Mouse (Mus musculus): ENCODE results near the gene Aox2. TPM values are rescaled to one million over a fixed set of nuclear protein-coding genes. Genes with fewer than 3 reads are reported as not detected.

The Aox2 gene
- polyA plus RNA-seq, 1 experiment from 2014 or later, result 0.07 TPM

DNA sequence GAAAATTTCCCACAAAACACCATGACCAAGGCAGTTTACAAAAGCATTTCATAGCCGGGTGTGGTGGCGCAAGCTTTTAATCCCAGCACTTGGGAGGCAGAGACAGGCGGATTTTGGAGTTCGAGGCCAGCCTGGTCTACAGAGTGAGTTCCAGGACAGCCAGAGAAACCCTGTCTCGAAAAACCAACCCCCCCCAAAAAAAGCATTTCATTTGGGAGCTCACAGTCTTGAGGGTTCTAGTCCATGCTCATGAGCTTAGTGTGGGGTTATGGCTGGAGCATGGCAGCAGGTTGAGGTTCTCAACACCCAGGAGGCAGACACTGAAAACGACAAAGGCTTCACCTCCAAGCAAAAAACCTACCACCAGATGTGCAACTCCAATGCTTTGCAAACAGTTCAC lies 130.0 kb downstream of the Aox2 start:
- Histone ChIP-seq H3K9ac (ENCODE audit: low read length) (no peak overlapping the region), H3K27ac (ENCODE audit: low read depth) (no peak overlapping the region), H3K9me3 (ENCODE audit: control insufficient read depth, low read length) (no peaks in the 10 kb centered on the region), H3K4me1 (replicated peaks; ENCODE audit: control insufficient read depth, insufficient read depth, low read length) (no peaks in the 10 kb centered on the region), H3K4me3 (ENCODE audit: low read depth, low read length) (no peak overlapping the region), H3K36me3 (ENCODE audit: control insufficient read depth, insufficient read depth, low read length) (peaks cover 76% of the 10 kb centered on the region), H3K27me3 (replicated peaks; ENCODE audit: control insufficient read depth, insufficient read depth, low read length) (no peaks in the 10 kb centered on the region), H3K4me2 (ENCODE audit: low read length) (no peak overlapping the region)
- ATAC-seq (replicated peaks; ENCODE audit: low FRiP score, low TSS enrichment, low read depth) (no peak), DNase-seq (ENCODE audit: low spot score) (no peak)
- WGBS, result 84% methylated on average over 6 of the region's 6 CpGs

DNA sequence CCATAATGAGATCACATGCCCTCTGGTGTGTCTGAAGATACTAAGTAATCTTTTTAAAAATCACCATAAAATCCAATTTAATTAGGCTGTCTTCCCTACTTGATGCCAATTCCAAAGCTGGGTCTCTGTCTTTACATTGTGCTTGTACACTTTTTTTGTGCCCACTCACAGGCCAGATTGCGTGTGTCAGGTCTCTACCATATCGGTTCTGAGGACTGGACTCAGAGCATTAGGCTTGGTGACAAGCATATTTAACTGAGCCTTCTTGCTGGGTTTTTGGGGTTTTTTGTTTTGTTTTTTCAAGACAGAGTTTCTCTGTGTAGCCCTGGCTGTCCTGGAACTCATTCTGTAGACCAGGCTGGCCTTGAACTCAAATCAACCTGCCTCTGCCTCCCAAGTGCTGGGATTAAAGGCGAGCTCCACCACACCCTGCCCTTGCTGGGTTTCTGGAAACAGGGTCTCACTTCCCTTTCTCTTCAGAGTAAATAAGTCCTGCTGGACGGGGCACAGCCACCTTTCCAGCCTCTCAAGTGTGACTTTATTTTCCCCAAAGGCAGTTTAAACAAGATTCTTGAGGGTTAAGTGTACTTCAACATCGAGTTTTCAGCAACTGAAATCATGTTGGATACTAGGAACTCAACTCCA lies 131.5 kb downstream of the Aox2 start:
- ATAC-seq (replicated peaks; ENCODE audit: low FRiP score, low TSS enrichment, low read depth) (0 out of 2 replicates have a peak, but pooled peaks have one; percentile 20), DNase-seq (ENCODE audit: low spot score) (no peak)
- no peaks in the 10 kb centered on the region for H3K27me3 ChIP-seq (replicated peaks; ENCODE audit: control insufficient read depth, insufficient read depth, low read length)
- H3K27ac ChIP-seq (ENCODE audit: low read depth), result no peak overlapping the region
- WGBS, result 80% methylated on average over 5 of the region's 5 CpGs
- peaks cover 76% of the 10 kb centered on the region for H3K36me3 ChIP-seq (ENCODE audit: control insufficient read depth, insufficient read depth, low read length)
- no peaks in the 10 kb centered on the region for H3K4me1 ChIP-seq (replicated peaks; ENCODE audit: control insufficient read depth, insufficient read depth, low read length)
- no peaks in the 10 kb centered on the region for H3K9me3 ChIP-seq (ENCODE audit: control insufficient read depth, low read length)
- H3K4me2 ChIP-seq (ENCODE audit: low read length), result no peak overlapping the region
- H3K9ac ChIP-seq (ENCODE audit: low read length), result no peak overlapping the region
- H3K4me3 ChIP-seq (ENCODE audit: low read depth, low read length), result no peak overlapping the region

DNA sequence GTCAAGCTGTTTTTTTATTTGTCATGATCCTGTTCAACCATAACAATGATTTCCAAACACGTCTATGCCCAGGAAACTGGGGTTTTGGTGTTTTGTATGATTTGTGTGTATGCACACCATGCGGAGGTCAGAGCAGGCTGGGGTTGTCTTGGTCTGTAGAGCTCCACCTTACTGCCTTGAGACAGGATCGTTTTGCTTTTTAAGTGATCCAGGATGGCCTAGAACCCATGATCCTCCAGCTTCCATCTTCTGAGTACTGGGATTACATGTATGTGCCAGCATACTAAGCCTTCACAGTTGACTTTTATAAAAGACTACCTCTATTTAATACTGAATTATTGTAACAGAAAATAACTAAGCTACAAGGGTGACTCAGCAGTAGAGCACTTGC lies 132.1 kb downstream of the Aox2 start:
- 79% methylated on average over 3 of the region's 3 CpGs for WGBS
- H3K9ac ChIP-seq (ENCODE audit: low read length), result no peak overlapping the region
- no peaks in the 10 kb centered on the region for H3K4me1 ChIP-seq (replicated peaks; ENCODE audit: control insufficient read depth, insufficient read depth, low read length)
- DNase-seq (ENCODE audit: low spot score) (no peak), ATAC-seq (replicated peaks; ENCODE audit: low FRiP score, low TSS enrichment, low read depth) (no peak)
- H3K36me3 ChIP-seq (ENCODE audit: control insufficient read depth, insufficient read depth, low read length), result peaks cover 77% of the 10 kb centered on the region
- H3K27me3 ChIP-seq (replicated peaks; ENCODE audit: control insufficient read depth, insufficient read depth, low read length), result no peaks in the 10 kb centered on the region
- no peak overlapping the region for H3K4me3 ChIP-seq (ENCODE audit: low read depth, low read length)
- H3K27ac ChIP-seq (ENCODE audit: low read depth), result no peak overlapping the region
- H3K9me3 ChIP-seq (ENCODE audit: control insufficient read depth, low read length), result no peaks in the 10 kb centered on the region
- no peak overlapping the region for H3K4me2 ChIP-seq (ENCODE audit: low read length)

DNA sequence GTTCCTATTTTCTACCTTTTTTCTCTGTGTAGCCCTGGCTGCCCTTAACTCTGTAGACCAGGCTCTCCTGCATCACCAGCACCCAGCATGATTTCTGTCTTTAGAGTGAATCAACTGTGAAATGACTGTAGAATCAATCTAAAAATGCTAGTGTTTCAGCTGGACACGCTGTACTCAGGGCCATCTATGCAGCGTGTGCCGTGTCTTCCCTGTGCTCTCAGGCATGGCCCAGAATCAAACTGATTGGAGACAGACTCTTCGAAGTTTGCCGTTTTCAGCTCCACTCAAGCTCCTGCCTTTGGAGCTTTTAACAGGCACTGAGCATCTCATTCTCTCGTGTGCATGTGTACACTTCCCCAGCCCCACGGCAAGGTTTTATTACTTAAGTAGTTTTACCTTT lies 132.7 kb downstream of the Aox2 start:
- Histone ChIP-seq H3K4me1 (replicated peaks; ENCODE audit: control insufficient read depth, insufficient read depth, low read length) (no peaks in the 10 kb centered on the region), H3K4me3 (ENCODE audit: low read depth, low read length) (no peak overlapping the region), H3K27me3 (replicated peaks; ENCODE audit: control insufficient read depth, insufficient read depth, low read length) (no peaks in the 10 kb centered on the region), H3K9me3 (ENCODE audit: control insufficient read depth, low read length) (no peaks in the 10 kb centered on the region), H3K9ac (ENCODE audit: low read length) (no peak overlapping the region), H3K27ac (ENCODE audit: low read depth) (no peak overlapping the region), H3K4me2 (ENCODE audit: low read length) (no peak overlapping the region), H3K36me3 (ENCODE audit: control insufficient read depth, insufficient read depth, low read length) (peaks cover 82% of the 10 kb centered on the region)
- no peak for ATAC-seq (replicated peaks; ENCODE audit: low FRiP score, low TSS enrichment, low read depth)
- 86% methylated on average over 7 of the region's 7 CpGs for WGBS
- DNase-seq (ENCODE audit: low spot score), result no peak

DNA sequence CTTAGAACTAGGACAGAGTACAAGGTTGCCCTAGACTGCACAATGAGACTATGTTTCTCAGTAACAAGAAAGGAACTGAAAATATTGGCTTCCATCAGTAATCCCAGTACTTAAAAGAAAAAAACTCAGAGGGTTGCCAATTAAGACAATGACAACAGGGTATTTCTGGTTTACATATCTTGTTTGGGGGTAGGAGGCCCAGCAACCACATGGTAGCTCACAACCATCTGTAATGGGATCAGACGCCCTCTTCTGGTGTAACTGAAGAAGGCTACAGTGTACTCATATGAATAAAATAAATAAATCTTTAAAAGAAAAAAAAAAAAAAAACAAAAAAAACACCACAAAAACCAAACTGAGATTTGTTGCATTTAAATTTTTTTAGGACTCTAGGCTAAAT lies 137.3 kb downstream of the Aox2 start:
- 31% methylated on average over 1 of the region's 1 CpGs for WGBS

DNA sequence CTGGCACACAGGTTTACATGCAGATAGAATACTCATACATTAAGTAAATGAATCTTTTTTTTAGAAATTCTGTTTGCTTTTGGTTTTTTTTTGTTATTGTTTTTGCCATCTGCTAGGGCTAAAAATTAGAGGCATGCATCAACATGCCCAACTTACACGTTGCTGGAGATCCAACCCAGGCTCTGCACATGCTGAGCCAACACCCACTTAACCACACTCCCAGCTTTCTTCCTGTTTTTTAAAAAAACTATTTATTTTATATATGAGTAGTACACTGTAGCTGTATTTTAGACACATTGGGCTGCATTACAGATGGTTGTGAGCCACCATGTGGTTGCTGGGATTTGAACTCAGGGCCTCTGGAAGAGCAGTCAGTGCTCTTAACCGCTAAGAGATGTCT lies 137.9 kb downstream of the Aox2 start:
- ATAC-seq (replicated peaks; ENCODE audit: low FRiP score, low TSS enrichment, low read depth) (no peak), DNase-seq (ENCODE audit: low spot score) (no peak)
- Histone ChIP-seq H3K9ac (ENCODE audit: low read length) (no peak overlapping the region), H3K4me2 (ENCODE audit: low read length) (no peak overlapping the region), H3K4me1 (replicated peaks; ENCODE audit: control insufficient read depth, insufficient read depth, low read length) (0 out of 2 replicates have a peak, but pooled peaks cover 3% of the 10 kb centered on the region), H3K9me3 (ENCODE audit: control insufficient read depth, low read length) (no peaks in the 10 kb centered on the region), H3K27me3 (replicated peaks; ENCODE audit: control insufficient read depth, insufficient read depth, low read length) (no peaks in the 10 kb centered on the region), H3K4me3 (ENCODE audit: low read depth, low read length) (no peak overlapping the region), H3K36me3 (ENCODE audit: control insufficient read depth, insufficient read depth, low read length) (peaks cover 93% of the 10 kb centered on the region), H3K27ac (ENCODE audit: low read depth) (no peak overlapping the region)
- 89% methylated on average over 2 of the region's 2 CpGs for WGBS

More for the DNA sequence above, 137.3 kb downstream of the Aox2 start:
- Histone ChIP-seq H3K4me3 (ENCODE audit: low read depth, low read length) (no peak overlapping the region), H3K27me3 (replicated peaks; ENCODE audit: control insufficient read depth, insufficient read depth, low read length) (no peaks in the 10 kb centered on the region), H3K4me1 (replicated peaks; ENCODE audit: control insufficient read depth, insufficient read depth, low read length) (no peaks in the 10 kb centered on the region), H3K27ac (ENCODE audit: low read depth) (no peak overlapping the region), H3K9me3 (ENCODE audit: control insufficient read depth, low read length) (no peaks in the 10 kb centered on the region), H3K36me3 (ENCODE audit: control insufficient read depth, insufficient read depth, low read length) (peaks cover 96% of the 10 kb centered on the region), H3K9ac (ENCODE audit: low read length) (no peak overlapping the region), H3K4me2 (ENCODE audit: low read length) (no peak overlapping the region)
- ATAC-seq (replicated peaks; ENCODE audit: low FRiP score, low TSS enrichment, low read depth) (no peak), DNase-seq (ENCODE audit: low spot score) (no peak)

DNA sequence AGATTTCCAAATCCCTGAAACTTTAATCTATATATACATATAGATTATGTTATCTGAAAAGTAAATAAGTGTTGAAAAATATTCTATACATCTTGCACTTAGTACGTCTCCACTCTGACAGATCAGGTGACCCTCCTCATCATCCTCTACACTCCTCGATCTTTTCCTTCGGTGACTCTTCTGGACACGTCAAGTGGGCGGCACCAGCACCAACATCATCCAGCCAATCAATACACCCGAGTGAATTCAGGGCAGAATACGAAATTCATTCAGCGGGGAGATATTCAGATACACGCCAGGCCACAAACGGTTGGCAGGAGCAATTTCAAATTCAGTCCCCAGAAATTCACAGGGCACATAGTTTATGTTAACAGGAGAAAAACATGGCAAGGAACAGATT lies 141.9 kb downstream of the Aox2 start:
- ATAC-seq (replicated peaks; ENCODE audit: low FRiP score, low TSS enrichment, low read depth), result no peak
- Histone ChIP-seq H3K9me3 (ENCODE audit: control insufficient read depth, low read length) (no peaks in the 10 kb centered on the region), H3K4me1 (replicated peaks; ENCODE audit: control insufficient read depth, insufficient read depth, low read length) (peaks cover 13% of the 10 kb centered on the region; the same call in 1 of the 2 replicates), H3K27me3 (replicated peaks; ENCODE audit: control insufficient read depth, insufficient read depth, low read length) (no peaks in the 10 kb centered on the region), H3K27ac (ENCODE audit: low read depth) (no peak overlapping the region), H3K4me2 (ENCODE audit: low read length) (no peak overlapping the region), H3K36me3 (ENCODE audit: control insufficient read depth, insufficient read depth, low read length) (peaks cover 62% of the 10 kb centered on the region), H3K9ac (ENCODE audit: low read length) (no peak overlapping the region), H3K4me3 (ENCODE audit: low read depth, low read length) (no peak overlapping the region)
- DNase-seq (ENCODE audit: low spot score), result no peak
- WGBS, result 81% methylated on average over 10 of the region's 10 CpGs

DNA sequence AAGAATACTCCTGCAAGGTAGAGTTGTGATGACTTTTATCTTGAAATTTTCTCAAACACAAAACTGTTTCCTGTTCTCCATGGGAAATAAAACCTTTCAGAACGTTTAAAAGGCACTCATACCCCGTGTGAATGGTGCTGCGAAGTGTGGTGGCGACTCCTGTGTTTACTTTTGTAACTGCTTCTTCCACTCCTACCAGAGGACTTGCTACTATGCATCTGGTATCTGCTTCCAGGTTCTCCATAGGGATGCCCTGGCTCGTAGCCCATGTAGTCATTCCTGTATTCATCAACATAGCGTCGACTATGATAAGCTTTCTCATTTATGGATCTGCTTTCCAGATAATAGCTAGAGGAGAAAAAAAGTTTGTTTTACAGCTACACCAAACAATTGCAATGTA lies 142.8 kb downstream of the Aox2 start:
- ATAC-seq (replicated peaks; ENCODE audit: low FRiP score, low TSS enrichment, low read depth) (no peak), DNase-seq (ENCODE audit: low spot score) (no peak)
- Histone ChIP-seq H3K27me3 (replicated peaks; ENCODE audit: control insufficient read depth, insufficient read depth, low read length) (no peaks in the 10 kb centered on the region), H3K4me2 (ENCODE audit: low read length) (no peak overlapping the region), H3K27ac (ENCODE audit: low read depth) (no peak overlapping the region), H3K9ac (ENCODE audit: low read length) (no peak overlapping the region), H3K4me1 (replicated peaks; ENCODE audit: control insufficient read depth, insufficient read depth, low read length) (peaks cover 13% of the 10 kb centered on the region; the same call in 1 of the 2 replicates), H3K36me3 (ENCODE audit: control insufficient read depth, insufficient read depth, low read length) (peaks cover 53% of the 10 kb centered on the region), H3K9me3 (ENCODE audit: control insufficient read depth, low read length) (no peaks in the 10 kb centered on the region), H3K4me3 (ENCODE audit: low read depth, low read length) (no peak overlapping the region)
- WGBS, result 49% methylated on average over 7 of the region's 7 CpGs

DNA sequence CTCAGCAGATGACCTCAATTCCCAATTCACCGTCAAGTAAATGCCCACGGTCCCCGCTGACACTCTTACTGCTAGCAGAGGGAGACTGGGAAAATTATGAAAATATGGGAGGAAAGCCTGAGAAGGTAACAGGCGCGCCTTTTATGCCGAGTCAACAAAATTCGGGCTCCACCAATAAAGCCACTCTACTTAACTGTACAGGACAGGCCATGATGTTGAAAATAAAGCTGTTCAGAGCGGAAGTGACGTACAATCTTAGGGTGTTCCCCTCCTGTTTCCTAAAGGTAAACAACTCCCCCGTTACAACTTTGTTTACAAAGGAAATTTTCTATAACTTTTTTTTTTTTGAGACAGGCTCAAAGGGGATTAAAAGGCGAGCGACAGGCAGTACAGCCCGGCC lies 144.8 kb downstream of the Aox2 start:
- Histone ChIP-seq H3K36me3 (ENCODE audit: control insufficient read depth, insufficient read depth, low read length) (peaks cover 34% of the 10 kb centered on the region), H3K4me1 (replicated peaks; ENCODE audit: control insufficient read depth, insufficient read depth, low read length) (peaks cover 13% of the 10 kb centered on the region; the same call in 1 of the 2 replicates), H3K4me3 (ENCODE audit: low read depth, low read length) (peak overlapping the region; percentile 85), H3K9me3 (ENCODE audit: control insufficient read depth, low read length) (no peaks in the 10 kb centered on the region), H3K4me2 (ENCODE audit: low read length) (peak overlapping the region; percentile 58), H3K27me3 (replicated peaks; ENCODE audit: control insufficient read depth, insufficient read depth, low read length) (no peaks in the 10 kb centered on the region), H3K9ac (ENCODE audit: low read length) (peak overlapping the region; percentile 100), H3K27ac (ENCODE audit: low read depth) (peak overlapping the region; percentile 99)
- 7% methylated on average over 13 of the region's 13 CpGs for WGBS
- peak; percentile 42; the same call in 1 of the 2 replicates for ATAC-seq (replicated peaks; ENCODE audit: low FRiP score, low TSS enrichment, low read depth)
- DNase-seq (ENCODE audit: low spot score), result peak; percentile 75
